Mouse (Mus musculus): Measurements from ENCODE around the gene Fbxo22.
"Not testable (repeated sequence)": the region's sequence is repeated elsewhere in the genome, so short reads cannot be mapped to it uniquely, and the experiment has no call there.

Fbxo22 gene

GRCm38 (mm10) chr9:55236235-55237165, 27.8 kb downstream of the Fbxo22 start:
- no peak for DNase-seq (ENCODE audit: low spot score in 2 of 2)

- DNase-seq (ENCODE audit: low spot score in 2 of 2) = no peak
These were observed 32.1 kb downstream of the Fbxo22 start for GRCm38 (mm10) chr9:55240852-55241251.

GRCm38 (mm10) chr9:55241863-55242685, 33.3 kb downstream of the Fbxo22 start:
- no peak for DNase-seq (ENCODE audit: low spot score in 2 of 2)

GRCm38 (mm10) chr9:55243280-55243679, 34.6 kb downstream of the Fbxo22 start:
- DNase-seq (ENCODE audit: low spot score in 2 of 2) = no peak

GRCm38 (mm10) chr9:55244079-55244478, 35.4 kb downstream of the Fbxo22 start:
- no peak for DNase-seq (ENCODE audit: low spot score in 2 of 2)

- not testable (repeated sequence) for DNase-seq (ENCODE audit: low spot score in 2 of 2)
These were observed 36.5 kb downstream of the Fbxo22 start for GRCm38 (mm10) chr9:55245057-55245750.

GRCm38 (mm10) chr9:55246440-55246839, 37.7 kb downstream of the Fbxo22 start:
- DNase-seq (ENCODE audit: low spot score in 2 of 2) = no peak

- DNase-seq (ENCODE audit: low spot score in 2 of 2) = no peak
These were observed 38.2 kb downstream of the Fbxo22 start for GRCm38 (mm10) chr9:55246918-55247317.

GRCm38 (mm10) chr9:55248465-55248864, 39.7 kb downstream of the Fbxo22 start:
- no peak for DNase-seq (ENCODE audit: low spot score in 2 of 2)

- DNase-seq (ENCODE audit: low spot score in 2 of 2) = no peak
These were observed 42.0 kb downstream of the Fbxo22 start for GRCm38 (mm10) chr9:55250595-55251247.

- DNase-seq (ENCODE audit: low spot score in 2 of 2) = not testable (repeated sequence)
These were observed 43.4 kb downstream of the Fbxo22 start for GRCm38 (mm10) chr9:55252097-55252496.

GRCm38 (mm10) chr9:55253849-55254248, 45.1 kb downstream of the Fbxo22 start:
- DNase-seq (ENCODE audit: low spot score in 2 of 2) = no peak

- no peak for DNase-seq (ENCODE audit: low spot score in 2 of 2)
These were observed 46.3 kb downstream of the Fbxo22 start for GRCm38 (mm10) chr9:55255056-55255455.

- DNase-seq (ENCODE audit: low spot score in 2 of 2) = no peak
These were observed 46.9 kb downstream of the Fbxo22 start for GRCm38 (mm10) chr9:55255604-55256003.

- DNase-seq (ENCODE audit: low spot score in 2 of 2) = no peak
These were observed 48.4 kb downstream of the Fbxo22 start for GRCm38 (mm10) chr9:55257105-55257504.

- no peak for DNase-seq (ENCODE audit: low spot score in 2 of 2)
These were observed 51.0 kb downstream of the Fbxo22 start for GRCm38 (mm10) chr9:55259741-55260140.

GRCm38 (mm10) chr9:55264356-55265302, 55.9 kb downstream of the Fbxo22 start:
- no peak for DNase-seq (ENCODE audit: low spot score in 2 of 2)

GRCm38 (mm10) chr9:55271960-55272560, 63.3 kb downstream of the Fbxo22 start:
- DNase-seq (ENCODE audit: low spot score in 2 of 2) = no peak

- no peak for DNase-seq (ENCODE audit: low spot score in 2 of 2)
These were observed 65.2 kb downstream of the Fbxo22 start for GRCm38 (mm10) chr9:55273906-55274305.

Measured in urinary bladder, postnatal 36 days (tissue).